Mouse (Mus musculus) limb, embryonic 14.5 days (tissue): ENCODE results near the gene Aox2. TPM values are rescaled to one million over a fixed set of nuclear protein-coding genes. Genes with fewer than 3 reads are reported as not detected.

Experiments
- ATAC-seq: fragments of 200-750 bp; cut with Nextera tagmentation; 2 replicates; pipeline ENCODE4 v1.8.0; 2017; ENCODE audit warnings: low read depth, moderate number of reproducible peaks, moderate TSS enrichment; ENCODE audit not compliant: low FRiP score
- DNase-seq: peaks from one replicate; pipeline ENCODE4 v3.0.0-alpha.2; 2015; ENCODE audit warnings: low spot score
- H3K27ac ChIP-seq: fragments of 300-500 bp; sonication (generic); replicated peaks from 2 replicates; pipeline ENCODE4 v1.5.1; 2014; ENCODE audit warnings: low read depth, mild to moderate bottlenecking, low read length, moderate library complexity, mixed read lengths
- H3K27me3 ChIP-seq: fragments of 300-500 bp; sonication (generic); 2 replicates; pipeline ENCODE4 v1.6.1; 2014; ENCODE audit warnings: low read length, mixed read lengths; ENCODE audit not compliant: control insufficient read depth, insufficient read depth
- H3K36me3 ChIP-seq: fragments of 300-500 bp; sonication (generic); 2 replicates; pipeline ENCODE4 v1.6.1; 2014; ENCODE audit warnings: mild to moderate bottlenecking, low read length, moderate library complexity, mixed read lengths; ENCODE audit not compliant: control insufficient read depth, insufficient read depth
- H3K4me1 ChIP-seq: fragments of 300-500 bp; sonication (generic); 2 replicates; pipeline ENCODE4 v1.6.1; 2014; ENCODE audit warnings: antibody characterized with exemption, low read length, mixed read lengths; ENCODE audit not compliant: control insufficient read depth, insufficient read depth
- H3K4me2 ChIP-seq: fragments of 300-500 bp; sonication (generic); replicated peaks from 2 replicates; pipeline ENCODE4 v1.6.1; 2014; ENCODE audit warnings: low read depth, mild to moderate bottlenecking, low read length, moderate library complexity; ENCODE audit not compliant: severe bottlenecking
- H3K4me3 ChIP-seq: fragments of 300-500 bp; sonication (generic); replicated peaks from 2 replicates; pipeline ENCODE4 v1.5.1; 2014; ENCODE audit warnings: low read length
- H3K9ac ChIP-seq: fragments of 300-500 bp; sonication (generic); 2 replicates; pipeline ENCODE4 v1.6.1; 2014; ENCODE audit warnings: mild to moderate bottlenecking, low read depth, low read length, moderate library complexity; ENCODE audit not compliant: severe bottlenecking
- H3K9me3 ChIP-seq: fragments of 300-500 bp; sonication (generic); 2 replicates; pipeline ENCODE4 v1.6.1; 2016; ENCODE audit warnings: low read length; ENCODE audit not compliant: control insufficient read depth
- POLR2A ChIP-seq: fragments of 200-500 bp; IDR thresholded peaks from 2 replicates; pipeline ENCODE4 v1.8.0; 2012; ENCODE audit warnings: inconsistent platforms, mild to moderate bottlenecking, moderate library complexity, borderline replicate concordance; ENCODE audit not compliant: insufficient read depth, insufficient read length; ENCODE audit errors: extremely low read depth
- WGBS: fragments of 180-500 bp; shearing (Covaris S2); extraction: QIAGEN DNeasy Blood & Tissue Kit; methylation state at CpG from one replicate; pipeline ENCODE4 v1.1.7; 2014; 5-methylcytosine and 5-hydroxymethylcytosine counted together
- polyA plus RNA-seq, 2 experiments: library from polyadenylated mRNA; depleted of rRNA in 1 of 2; stranded (reverse) in 1 of 2; unstranded in 1 of 2; fragments of >200 nt; fragmentation: Nextera tagmentation in 1 of 2; extraction: Ambion mirVana in 1 of 2; gene quantifications; 2 replicates each; pipeline versions ENCODE4 v1.2.1 to v1.2.3; 2012 to 2014

Gene Aox2
- polyA plus RNA-seq, 2 experiments, result 0.06 to 0.10 TPM

DNA sequence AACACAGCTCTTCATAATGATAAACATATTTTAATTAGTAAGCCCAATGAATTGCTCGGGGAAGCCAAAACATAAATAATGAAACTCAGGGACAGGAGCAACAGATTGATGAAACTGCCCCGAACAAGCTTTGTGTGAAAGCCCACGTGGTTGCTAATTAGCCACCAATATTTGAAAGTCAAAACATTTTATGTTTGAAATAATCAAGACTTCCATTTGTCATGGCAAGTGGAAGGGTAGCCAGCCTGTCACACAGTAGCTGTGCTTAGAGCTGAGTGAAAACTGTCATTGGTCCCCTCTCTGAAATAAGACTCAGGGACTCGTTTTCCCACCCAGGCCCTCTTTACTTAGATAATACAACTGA, 3.5 kb downstream of the Aox2 start:
- Histone ChIP-seq H3K4me2 (no peak overlapping the region), H3K9me3 (no peaks in the 10 kb centered on the region), H3K4me3 (no peak overlapping the region), H3K9ac (no peak overlapping the region), H3K27me3 (no peaks in the 10 kb centered on the region), H3K4me1 (peaks cover 15% of the 10 kb centered on the region), H3K36me3 (no peaks in the 10 kb centered on the region), H3K27ac (no peak overlapping the region)
- ATAC-seq (no peak), DNase-seq (no peak)
- no peak for TF ChIP-seq POLR2A
- WGBS, result 68% methylated on average over 4 of the region's 4 CpGs

DNA sequence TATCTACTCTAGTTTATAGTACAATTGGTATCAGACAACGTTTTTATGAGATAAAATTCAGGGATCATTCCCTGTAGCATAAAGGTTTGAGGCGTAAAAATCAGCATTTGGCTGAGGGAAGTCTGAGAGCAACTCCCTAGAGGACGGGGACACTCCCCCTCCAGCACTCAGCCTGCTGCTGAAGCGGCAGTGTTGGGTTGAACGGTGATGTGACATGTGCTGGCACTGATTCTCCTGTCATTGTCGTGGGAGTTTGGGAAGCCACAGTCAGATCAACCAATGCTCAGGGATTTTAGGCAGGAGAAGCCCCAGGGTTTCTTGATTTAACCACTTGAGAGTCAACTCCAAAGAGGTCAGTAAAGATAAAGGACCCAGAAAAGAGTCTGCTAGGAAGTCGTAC, 6.4 kb downstream of the Aox2 start:
- ATAC-seq (no peak), DNase-seq (no peak)
- H3K9ac ChIP-seq, result no peak overlapping the region
- TF ChIP-seq POLR2A, result no peak
- H3K27ac ChIP-seq, result no peak overlapping the region
- H3K4me3 ChIP-seq, result no peak overlapping the region
- 50% methylated on average over 7 of the region's 7 CpGs for WGBS
- H3K27me3 ChIP-seq, result no peaks in the 10 kb centered on the region
- H3K4me1 ChIP-seq, result no peaks in the 10 kb centered on the region
- no peak overlapping the region for H3K4me2 ChIP-seq
- H3K9me3 ChIP-seq, result no peaks in the 10 kb centered on the region
- H3K36me3 ChIP-seq, result no peaks in the 10 kb centered on the region

DNA sequence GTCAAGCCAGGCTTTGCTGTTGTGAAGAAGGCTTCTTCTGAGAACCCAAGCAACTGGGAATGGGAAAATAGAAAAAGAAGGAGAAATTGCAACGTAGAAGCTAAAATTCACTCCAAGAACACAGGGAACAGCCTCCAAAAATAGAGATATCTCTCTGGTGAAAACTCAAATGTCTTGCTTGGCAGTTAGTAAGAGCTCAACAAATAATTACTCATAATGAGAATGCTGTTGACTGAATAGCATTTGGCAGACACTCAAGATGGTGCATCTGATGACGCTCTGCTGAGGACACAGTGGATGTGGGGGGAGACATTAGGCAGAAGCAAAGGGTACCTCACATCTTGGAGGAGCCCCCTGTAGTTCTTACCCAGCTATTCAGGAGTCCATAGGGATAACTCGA, 10.0 kb downstream of the Aox2 start:
- H3K4me3 ChIP-seq, result no peak overlapping the region
- no peak for TF ChIP-seq POLR2A
- H3K9ac ChIP-seq, result no peak overlapping the region
- H3K27me3 ChIP-seq, result no peaks in the 10 kb centered on the region
- H3K4me2 ChIP-seq, result no peak overlapping the region
- WGBS, result 83% methylated on average over 3 of the region's 3 CpGs
- H3K36me3 ChIP-seq, result no peaks in the 10 kb centered on the region
- ATAC-seq (no peak), DNase-seq (no peak)
- H3K9me3 ChIP-seq, result no peaks in the 10 kb centered on the region
- H3K27ac ChIP-seq, result no peak overlapping the region
- H3K4me1 ChIP-seq, result peaks cover 12% of the 10 kb centered on the region

DNA sequence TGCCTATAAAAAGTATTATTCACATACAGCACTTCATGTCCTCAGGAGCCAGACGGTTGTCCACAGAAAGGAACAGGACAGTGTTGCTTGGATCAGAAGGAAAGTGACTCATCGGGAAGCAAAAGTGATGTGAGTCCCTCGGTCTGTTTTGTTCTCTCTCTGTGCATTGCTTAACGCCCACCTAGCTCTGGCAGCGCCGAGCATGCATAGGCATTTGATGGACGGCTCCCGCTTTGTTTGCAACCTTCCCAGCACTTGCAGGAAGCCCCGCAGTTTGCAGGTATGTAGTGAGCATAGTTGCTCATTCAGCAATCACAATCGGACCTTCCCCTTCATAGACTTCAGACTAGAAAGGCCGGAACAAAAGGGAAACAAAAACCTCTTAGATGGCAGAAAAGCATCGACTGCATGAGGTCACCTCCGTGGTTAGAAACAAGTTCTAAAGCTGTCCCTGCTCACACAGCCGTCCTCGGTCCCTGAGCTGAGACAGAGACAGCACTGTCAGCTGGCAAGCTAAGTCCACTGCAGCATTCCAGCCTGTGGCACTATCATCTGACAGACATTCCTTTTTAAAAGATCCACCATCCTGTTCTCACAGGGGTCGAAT, 11.8 kb downstream of the Aox2 start:
- WGBS, result 63% methylated on average over 16 of the region's 16 CpGs
- Histone ChIP-seq H3K4me2 (no peak overlapping the region), H3K4me3 (no peak overlapping the region), H3K4me1 (peaks cover 12% of the 10 kb centered on the region), H3K9ac (no peak overlapping the region), H3K27me3 (no peaks in the 10 kb centered on the region), H3K9me3 (no peaks in the 10 kb centered on the region), H3K36me3 (no peaks in the 10 kb centered on the region), H3K27ac (no peak overlapping the region)
- ATAC-seq (no peak), DNase-seq (no peak)
- TF ChIP-seq POLR2A, result no peak

DNA sequence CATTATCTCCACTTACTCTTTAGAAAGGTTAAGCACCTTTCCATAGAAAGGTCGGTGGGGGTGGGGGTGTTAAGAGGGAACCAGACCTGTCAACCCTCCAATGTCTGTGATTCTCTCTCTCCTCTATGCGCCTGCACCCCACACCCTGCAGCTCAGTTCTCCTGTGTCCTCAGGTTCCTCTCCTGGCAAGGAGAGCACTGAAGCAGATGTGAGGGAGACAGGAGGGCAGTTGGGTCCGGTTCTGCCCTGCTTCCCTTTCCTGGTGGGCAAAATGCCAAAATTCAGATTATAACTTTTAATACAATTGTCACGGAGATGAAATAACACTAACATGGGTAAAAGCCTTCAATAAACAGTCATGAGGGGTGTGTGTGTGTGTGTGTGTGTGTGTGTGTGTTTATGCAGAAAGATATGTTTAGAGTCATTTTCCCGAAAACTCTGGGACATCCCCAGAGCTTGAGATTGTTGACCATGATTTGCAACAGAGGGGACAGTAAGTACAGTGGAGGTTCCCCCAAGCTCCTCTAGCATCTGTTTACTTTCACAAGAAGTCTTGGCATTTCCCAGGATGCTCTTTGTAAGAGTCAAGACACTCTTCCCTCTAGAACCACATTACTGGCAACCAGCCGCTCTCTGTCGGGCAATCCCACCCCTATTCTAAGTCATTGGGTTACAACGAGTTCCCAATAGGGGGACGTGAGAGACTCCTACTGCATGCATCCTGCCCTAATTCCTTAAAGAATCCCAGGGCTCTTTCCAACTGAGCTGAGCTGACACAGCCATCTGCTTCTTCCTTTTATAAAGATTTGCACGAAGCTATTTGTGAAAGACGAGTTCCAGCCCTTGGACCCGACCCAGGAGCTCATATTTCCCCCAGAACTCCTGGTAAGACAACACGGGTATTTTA, 13.5 kb downstream of the Aox2 start:
- Histone ChIP-seq H3K27me3 (no peaks in the 10 kb centered on the region), H3K4me1 (peaks cover 12% of the 10 kb centered on the region), H3K9me3 (no peaks in the 10 kb centered on the region), H3K4me2 (no peak overlapping the region), H3K9ac (no peak overlapping the region), H3K36me3 (no peaks in the 10 kb centered on the region), H3K4me3 (no peak overlapping the region), H3K27ac (0 out of 2 replicates have a peak overlapping the region, but pooled peaks have one; percentile 26)
- DNase-seq, result peak; percentile 75
- 37% methylated on average over 13 of the region's 13 CpGs for WGBS
- TF ChIP-seq POLR2A, result no peak
- ATAC-seq, result peak; percentile 70
